Mouse (Mus musculus): ENCODE results near the gene Ppargc1a. TPM values are rescaled to one million over a fixed set of nuclear protein-coding genes. Genes with fewer than 3 reads are reported as not detected.

Ppargc1a gene
- polyA plus RNA-seq, 1 experiment from 2014 or later, result 51.5 TPM

DNA sequence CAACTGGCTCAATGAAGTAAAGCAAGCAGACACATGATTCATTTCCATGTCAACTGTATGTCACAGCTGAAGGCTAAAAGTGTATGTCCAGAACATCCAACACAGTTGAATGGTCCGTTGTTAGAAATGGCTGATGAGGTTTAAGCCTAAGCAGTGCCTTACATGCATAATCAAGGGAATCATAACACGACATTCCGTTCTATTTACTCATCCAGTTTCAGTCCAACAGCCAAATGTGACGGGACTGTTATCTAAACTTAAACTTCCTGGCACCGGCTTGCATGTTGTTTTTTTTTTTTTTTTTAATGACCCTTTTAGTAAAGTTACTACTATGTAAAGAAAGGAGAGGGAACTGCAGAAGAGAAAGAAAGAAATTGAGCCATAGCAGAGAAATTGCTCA lies 101.5 kb downstream of the Ppargc1a start:
- Histone ChIP-seq H3K9ac (no peak overlapping the region), H3K9me3 (replicated peaks) (no peaks in the 10 kb centered on the region), H3K27ac (ENCODE audit: poor library complexity, severe bottlenecking) (0 out of 2 replicates have a peak overlapping the region, but pooled peaks have one; percentile 21), H3K36me3 (peaks cover 23% of the 10 kb centered on the region), H3K4me3 (no peak overlapping the region), H3K4me1 (replicated peaks) (0 out of 2 replicates have a peak, but pooled peaks cover 6% of the 10 kb centered on the region), H3K27me3 (replicated peaks) (no peaks in the 10 kb centered on the region), H3K4me2 (no peak overlapping the region)
- ATAC-seq (ENCODE audit: insufficient number of reproducible peaks, low FRiP score), result 0 out of 2 replicates have a peak, but pooled peaks have one; percentile 25
- whole genome bisulfite sequencing, result 32% methylated on average over 5 of the region's 5 CpGs

DNA sequence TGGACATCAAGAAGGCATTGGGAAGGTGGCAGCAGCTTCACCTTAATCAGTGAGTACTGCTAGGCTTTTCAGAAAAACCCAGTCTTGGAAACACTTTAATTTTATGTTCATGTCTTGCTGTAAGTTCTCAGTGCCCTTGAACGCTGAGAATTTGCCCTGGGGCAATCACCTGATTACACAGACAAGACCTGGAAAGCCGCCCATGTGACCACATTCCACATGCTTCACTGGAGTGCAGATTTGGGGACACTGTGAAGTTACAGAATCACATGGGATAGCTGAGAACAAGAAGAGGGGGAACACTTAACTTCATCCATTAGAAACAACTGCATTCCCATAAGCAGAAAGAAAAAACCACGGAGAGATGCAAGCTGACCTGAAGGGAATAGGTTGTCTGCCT lies 115.5 kb downstream of the Ppargc1a start:
- ATAC-seq (ENCODE audit: insufficient number of reproducible peaks, low FRiP score), result no peak

DNA sequence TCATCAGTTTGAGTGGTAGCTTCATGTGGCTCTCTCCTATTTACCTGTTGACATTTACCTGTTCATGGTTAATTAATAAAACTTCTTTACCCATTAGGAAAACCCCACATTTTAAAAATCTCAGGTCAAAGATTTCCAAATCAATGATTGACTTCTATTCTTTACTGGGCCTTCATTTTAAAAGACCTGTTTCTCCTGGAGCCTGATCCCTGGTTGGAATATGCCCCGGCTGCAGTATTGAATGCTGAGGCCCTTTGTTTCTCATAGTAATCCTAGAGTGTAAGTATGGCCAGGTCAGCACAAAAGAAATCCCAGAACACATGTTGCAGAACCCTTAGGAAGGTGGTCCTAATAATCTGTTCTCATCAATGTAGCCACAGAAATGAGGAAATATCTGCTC lies 119.9 kb downstream of the Ppargc1a start:
- no peaks in the 10 kb centered on the region for H3K27me3 ChIP-seq (replicated peaks)
- no peak overlapping the region for H3K9ac ChIP-seq
- H3K36me3 ChIP-seq, result no peaks in the 10 kb centered on the region
- ATAC-seq (ENCODE audit: insufficient number of reproducible peaks, low FRiP score), result no peak
- H3K4me2 ChIP-seq, result no peak overlapping the region
- no peak overlapping the region for H3K27ac ChIP-seq (ENCODE audit: poor library complexity, severe bottlenecking)
- no peak overlapping the region for H3K4me3 ChIP-seq
- no peaks in the 10 kb centered on the region for H3K9me3 ChIP-seq (replicated peaks)
- 84% methylated on average over 1 of the region's 1 CpGs for WGBS
- peaks cover 10% of the 10 kb centered on the region for H3K4me1 ChIP-seq (replicated peaks)

More for the DNA sequence above, 115.5 kb downstream of the Ppargc1a start:
- no peak overlapping the region for H3K4me3 ChIP-seq
- H3K27me3 ChIP-seq (replicated peaks), result no peaks in the 10 kb centered on the region
- H3K27ac ChIP-seq (ENCODE audit: poor library complexity, severe bottlenecking), result no peak overlapping the region
- no peaks in the 10 kb centered on the region for H3K9me3 ChIP-seq (replicated peaks)
- H3K4me1 ChIP-seq (replicated peaks), result peaks cover 14% of the 10 kb centered on the region
- peaks cover 1% of the 10 kb centered on the region; the same call in 1 of the 2 replicates for H3K36me3 ChIP-seq
- no peak overlapping the region for H3K4me2 ChIP-seq
- no peak overlapping the region for H3K9ac ChIP-seq
- 58% methylated on average over 3 of the region's 3 CpGs for WGBS

DNA sequence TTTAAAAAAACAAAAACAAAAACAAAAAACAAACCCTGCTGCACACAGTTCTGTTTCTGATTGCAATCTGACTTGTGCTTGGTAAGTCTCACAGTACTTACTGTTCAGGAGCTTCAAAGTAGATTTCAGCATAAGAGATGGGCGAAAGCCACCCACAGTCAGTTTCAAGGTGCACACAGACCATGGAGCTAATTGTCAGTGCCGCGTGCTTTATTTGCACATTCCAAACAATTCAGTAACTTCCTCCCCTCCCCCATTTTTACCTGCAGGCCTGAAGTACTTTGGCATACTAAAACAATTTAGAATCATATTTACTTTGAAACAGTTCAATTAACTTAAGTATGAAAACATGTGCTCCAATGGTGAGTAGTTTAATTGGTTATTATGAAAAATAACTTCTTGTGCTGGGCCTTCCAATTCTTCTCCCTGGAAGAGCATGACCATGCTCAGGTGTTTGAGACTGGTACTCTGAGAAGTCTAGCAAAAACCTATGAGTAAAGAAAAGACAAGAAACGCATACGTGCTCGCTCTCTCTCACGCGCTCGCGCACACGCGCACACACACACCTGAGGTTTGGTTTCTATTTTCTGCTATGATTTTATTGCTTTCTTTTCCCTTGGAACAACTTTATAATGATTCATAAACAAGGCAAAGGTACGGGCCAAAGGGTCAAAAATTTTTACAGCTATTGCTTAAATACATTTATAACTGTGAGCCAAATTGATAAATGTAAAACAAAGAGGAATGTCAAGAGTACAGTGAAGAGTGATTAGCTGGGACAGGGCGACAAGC lies 121.0 kb downstream of the Ppargc1a start:
- 93% methylated on average over 14 of the region's 14 CpGs for WGBS
- Histone ChIP-seq H3K4me3 (no peak overlapping the region), H3K27me3 (replicated peaks) (no peaks in the 10 kb centered on the region), H3K27ac (ENCODE audit: poor library complexity, severe bottlenecking) (no peak overlapping the region), H3K4me1 (replicated peaks) (peaks cover 7% of the 10 kb centered on the region), H3K4me2 (no peak overlapping the region), H3K9me3 (replicated peaks) (no peaks in the 10 kb centered on the region), H3K9ac (no peak overlapping the region), H3K36me3 (no peaks in the 10 kb centered on the region)
- ATAC-seq (ENCODE audit: insufficient number of reproducible peaks, low FRiP score), result no peak

DNA sequence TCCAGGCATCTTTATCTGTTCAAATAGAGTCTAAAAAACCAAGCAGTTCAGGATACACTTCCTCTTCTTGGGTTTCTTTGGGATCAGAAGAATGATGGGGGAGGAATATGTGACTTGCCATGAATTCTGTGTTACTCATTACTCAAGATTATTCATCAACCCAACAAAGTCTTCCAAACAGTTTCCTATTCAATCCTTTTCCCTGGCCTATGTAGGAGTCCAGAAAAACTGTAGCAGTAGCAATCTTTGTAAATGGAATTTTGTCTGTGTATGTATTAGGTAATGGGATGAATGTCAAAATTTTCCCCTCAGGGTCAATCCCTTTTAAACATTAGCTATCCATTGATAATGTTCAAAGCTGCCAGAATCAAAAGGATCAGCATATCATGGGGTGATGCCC lies 121.8 kb downstream of the Ppargc1a start:
- H3K4me2 ChIP-seq, result no peak overlapping the region
- no peak overlapping the region for H3K9ac ChIP-seq
- peaks cover 4% of the 10 kb centered on the region for H3K4me1 ChIP-seq (replicated peaks)
- ATAC-seq (ENCODE audit: insufficient number of reproducible peaks, low FRiP score), result no peak
- H3K27me3 ChIP-seq (replicated peaks), result no peaks in the 10 kb centered on the region
- no peaks in the 10 kb centered on the region for H3K9me3 ChIP-seq (replicated peaks)
- no peak overlapping the region for H3K27ac ChIP-seq (ENCODE audit: poor library complexity, severe bottlenecking)
- no peaks in the 10 kb centered on the region for H3K36me3 ChIP-seq
- no peak overlapping the region for H3K4me3 ChIP-seq

DNA sequence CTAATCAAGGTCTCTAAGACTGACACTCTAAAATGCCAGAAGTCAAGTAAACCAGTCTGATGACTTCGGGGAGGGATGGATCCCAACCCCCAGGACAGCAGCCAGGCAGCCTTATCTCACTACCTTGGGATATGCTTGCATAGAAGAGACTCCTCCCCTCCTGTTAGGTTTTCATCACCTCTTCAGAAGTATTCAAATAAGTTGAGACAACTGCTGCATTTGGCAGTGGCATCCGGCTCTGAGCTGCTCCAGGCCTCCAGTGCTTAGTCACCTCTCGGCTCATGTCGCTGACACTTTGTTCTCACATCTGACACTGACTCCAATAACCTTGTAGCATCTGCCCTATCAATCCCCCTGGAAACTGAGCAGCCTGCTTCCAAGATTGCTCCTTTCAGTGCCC lies 127.8 kb downstream of the Ppargc1a start:
- Histone ChIP-seq H3K4me1 (replicated peaks) (peaks cover 20% of the 10 kb centered on the region), H3K36me3 (no peaks in the 10 kb centered on the region), H3K9me3 (replicated peaks) (no peaks in the 10 kb centered on the region), H3K4me2 (peak overlapping the region; percentile 3; the same call in 1 of the 2 replicates), H3K27ac (ENCODE audit: poor library complexity, severe bottlenecking) (peak overlapping the region; percentile 70), H3K4me3 (no peak overlapping the region), H3K9ac (no peak overlapping the region), H3K27me3 (replicated peaks) (no peaks in the 10 kb centered on the region)
- peak; percentile 67 for ATAC-seq (ENCODE audit: insufficient number of reproducible peaks, low FRiP score)
- WGBS, result 0% methylated on average over 4 of the region's 4 CpGs

DNA sequence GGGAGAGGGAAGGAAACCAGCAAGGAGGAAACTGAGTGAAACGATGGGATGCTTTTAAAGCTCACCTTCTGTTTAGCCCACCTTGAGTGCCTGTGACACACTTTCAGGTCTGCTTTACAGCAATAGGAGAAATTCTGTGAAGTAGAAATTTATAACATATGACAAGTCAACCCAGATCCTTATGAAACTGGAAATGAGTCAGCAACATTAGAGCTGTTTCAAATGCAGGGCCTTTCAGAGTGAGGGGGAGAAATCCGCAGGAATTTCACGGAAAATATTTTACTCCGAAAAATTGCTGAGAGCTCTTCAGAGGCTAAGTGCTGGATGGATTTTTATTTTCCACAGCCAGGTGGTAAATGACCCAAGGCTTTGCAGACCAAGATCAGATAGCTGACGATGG lies 133.6 kb downstream of the Ppargc1a start:
- 78% methylated on average over 5 of the region's 5 CpGs for WGBS
- Histone ChIP-seq H3K4me2 (no peak overlapping the region), H3K4me1 (replicated peaks) (no peaks in the 10 kb centered on the region), H3K27me3 (replicated peaks) (no peaks in the 10 kb centered on the region), H3K4me3 (no peak overlapping the region), H3K9me3 (replicated peaks) (no peaks in the 10 kb centered on the region), H3K27ac (ENCODE audit: poor library complexity, severe bottlenecking) (no peak overlapping the region), H3K36me3 (no peaks in the 10 kb centered on the region), H3K9ac (no peak overlapping the region)
- ATAC-seq (ENCODE audit: insufficient number of reproducible peaks, low FRiP score), result no peak

DNA sequence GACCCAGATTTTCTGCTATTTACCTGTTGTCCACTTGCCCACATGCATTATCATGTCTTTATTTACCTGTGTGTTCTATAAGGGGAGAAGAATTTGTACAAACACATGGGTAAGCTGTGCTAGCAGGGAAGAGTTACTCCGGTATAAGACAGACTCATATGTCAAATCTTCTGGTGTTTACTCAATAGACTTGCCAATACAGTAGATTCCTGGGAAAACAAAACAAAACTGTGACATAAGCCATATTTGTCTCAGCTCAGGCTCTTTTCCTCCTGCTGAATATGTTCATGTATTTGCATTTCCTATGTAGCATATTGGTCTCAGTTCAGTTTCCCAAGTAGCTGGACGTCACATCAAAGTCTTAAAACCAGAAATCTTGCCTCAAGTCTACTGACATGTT lies 135.0 kb downstream of the Ppargc1a start:
- Histone ChIP-seq H3K36me3 (no peaks in the 10 kb centered on the region), H3K9me3 (replicated peaks) (no peaks in the 10 kb centered on the region), H3K4me3 (no peak overlapping the region), H3K4me2 (no peak overlapping the region), H3K9ac (no peak overlapping the region), H3K27ac (ENCODE audit: poor library complexity, severe bottlenecking) (no peak overlapping the region), H3K27me3 (replicated peaks) (no peaks in the 10 kb centered on the region), H3K4me1 (replicated peaks) (no peaks in the 10 kb centered on the region)
- WGBS, result 85% methylated on average over 2 of the region's 2 CpGs
- ATAC-seq (ENCODE audit: insufficient number of reproducible peaks, low FRiP score), result no peak

DNA sequence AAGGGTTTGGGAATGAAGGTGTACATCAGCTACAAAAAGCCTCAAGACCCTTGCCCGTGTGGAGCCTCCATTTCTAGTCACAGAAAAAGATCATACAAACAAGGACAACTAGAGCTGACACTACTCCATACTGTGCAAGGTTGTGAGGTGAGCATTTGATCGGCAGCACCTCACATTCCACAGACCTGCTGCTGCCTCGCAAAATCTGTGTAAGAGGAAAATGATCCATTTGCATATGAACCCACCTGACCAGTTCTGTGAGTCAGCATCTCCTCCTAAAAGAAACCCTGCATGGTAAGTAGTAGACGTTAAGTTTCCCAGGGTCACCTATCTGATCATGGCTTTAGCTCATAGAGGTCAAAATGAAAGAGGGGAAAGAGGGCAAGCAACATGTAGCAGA lies 135.5 kb downstream of the Ppargc1a start:
- H3K4me2 ChIP-seq, result no peak overlapping the region
- H3K4me1 ChIP-seq (replicated peaks), result no peaks in the 10 kb centered on the region
- H3K9me3 ChIP-seq (replicated peaks), result no peaks in the 10 kb centered on the region
- H3K4me3 ChIP-seq, result no peak overlapping the region
- H3K27ac ChIP-seq (ENCODE audit: poor library complexity, severe bottlenecking), result no peak overlapping the region
- ATAC-seq (ENCODE audit: insufficient number of reproducible peaks, low FRiP score), result no peak
- no peaks in the 10 kb centered on the region for H3K27me3 ChIP-seq (replicated peaks)
- no peak overlapping the region for H3K9ac ChIP-seq
- H3K36me3 ChIP-seq, result no peaks in the 10 kb centered on the region
- WGBS, result 59% methylated on average over 4 of the region's 4 CpGs

DNA sequence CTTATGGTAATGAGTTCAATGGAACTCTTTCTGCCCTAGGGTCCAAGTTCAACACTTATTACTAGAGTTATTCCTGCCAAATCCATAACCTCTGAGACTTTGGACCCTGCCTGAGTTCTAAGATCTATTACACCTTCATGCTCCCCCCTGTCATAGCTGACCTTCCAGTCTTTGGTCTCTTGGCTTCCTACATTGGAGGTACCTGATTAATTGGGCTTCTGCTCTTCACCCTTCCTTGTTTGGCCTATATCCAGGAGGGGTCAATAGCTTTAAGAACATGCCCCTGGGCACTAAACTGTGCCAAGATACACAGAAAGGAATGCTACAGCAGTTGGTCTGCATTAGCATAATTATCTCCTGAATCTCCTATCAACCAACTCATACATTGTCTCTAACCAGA lies 141.1 kb downstream of the Ppargc1a start:
- Histone ChIP-seq H3K4me1 (replicated peaks) (0 out of 2 replicates have a peak, but pooled peaks cover 3% of the 10 kb centered on the region), H3K4me3 (no peak overlapping the region), H3K27ac (ENCODE audit: poor library complexity, severe bottlenecking) (no peak overlapping the region), H3K9me3 (replicated peaks) (no peaks in the 10 kb centered on the region), H3K9ac (no peak overlapping the region), H3K4me2 (no peak overlapping the region), H3K27me3 (replicated peaks) (no peaks in the 10 kb centered on the region), H3K36me3 (no peaks in the 10 kb centered on the region)
- no peak for ATAC-seq (ENCODE audit: insufficient number of reproducible peaks, low FRiP score)

DNA sequence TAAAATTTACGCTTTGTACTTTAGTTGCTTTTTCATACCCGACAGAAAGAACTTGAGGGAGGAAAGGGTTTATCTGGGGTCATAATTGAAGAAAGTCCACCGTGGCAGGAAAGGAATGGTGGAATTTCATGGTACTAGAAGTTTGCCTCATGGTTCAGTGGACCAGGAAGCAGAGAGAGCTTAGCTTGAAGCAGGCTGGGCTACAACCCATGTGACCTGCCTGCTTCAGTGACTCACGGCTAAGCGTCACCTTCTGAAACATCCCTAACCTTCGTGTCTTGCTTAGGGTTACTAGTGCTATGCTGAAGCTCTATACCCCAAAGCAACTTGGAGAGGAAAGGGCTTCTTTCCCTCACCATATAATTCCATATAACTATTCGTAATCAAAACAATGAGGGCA lies 151.1 kb downstream of the Ppargc1a start:
- no peak for ATAC-seq (ENCODE audit: insufficient number of reproducible peaks, low FRiP score)
- no peak overlapping the region for H3K27ac ChIP-seq (ENCODE audit: poor library complexity, severe bottlenecking)
- no peaks in the 10 kb centered on the region for H3K9me3 ChIP-seq (replicated peaks)
- H3K27me3 ChIP-seq (replicated peaks), result no peaks in the 10 kb centered on the region
- no peak overlapping the region for H3K4me3 ChIP-seq
- no peaks in the 10 kb centered on the region for H3K36me3 ChIP-seq
- H3K9ac ChIP-seq, result no peak overlapping the region
- H3K4me2 ChIP-seq, result no peak overlapping the region
- 73% methylated on average over 7 of the region's 7 CpGs for WGBS
- peaks cover 6% of the 10 kb centered on the region for H3K4me1 ChIP-seq (replicated peaks)

DNA sequence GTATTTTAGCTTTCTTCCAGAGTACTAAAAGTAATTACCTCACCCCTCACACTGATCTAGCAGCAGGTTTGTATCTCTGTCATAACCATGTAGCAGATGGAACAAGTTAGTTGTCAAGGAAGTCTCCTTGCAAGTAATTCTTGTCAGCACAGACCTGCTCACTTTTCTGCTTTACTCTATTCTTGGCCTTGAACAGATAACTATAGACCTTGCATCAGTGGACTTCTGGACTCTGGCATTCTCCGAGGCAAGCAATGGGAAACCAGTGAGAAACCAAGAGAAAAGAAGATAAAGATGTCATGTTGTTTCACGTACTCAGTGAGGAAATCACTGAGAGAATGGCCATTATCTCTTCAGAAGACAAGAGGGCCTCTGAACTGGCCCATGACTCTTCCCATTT lies 152.1 kb downstream of the Ppargc1a start:
- no peak overlapping the region for H3K27ac ChIP-seq (ENCODE audit: poor library complexity, severe bottlenecking)
- H3K27me3 ChIP-seq (replicated peaks), result no peaks in the 10 kb centered on the region
- H3K4me1 ChIP-seq (replicated peaks), result peaks cover 6% of the 10 kb centered on the region
- H3K4me2 ChIP-seq, result no peak overlapping the region
- no peak overlapping the region for H3K4me3 ChIP-seq
- H3K9me3 ChIP-seq (replicated peaks), result no peaks in the 10 kb centered on the region
- no peaks in the 10 kb centered on the region for H3K36me3 ChIP-seq
- H3K9ac ChIP-seq, result no peak overlapping the region
- WGBS, result 19% methylated on average over 2 of the region's 2 CpGs
- ATAC-seq (ENCODE audit: insufficient number of reproducible peaks, low FRiP score), result no peak
